Mouse (Mus musculus) gonadal fat pad, adult 2 months (tissue): ENCODE measurements around the gene Lama5. TPM values are rescaled to one million over a fixed set of nuclear protein-coding genes. Genes with fewer than 3 reads are reported as not detected.
A peak's percentile ranks its signal among the peaks of the same experiment; 100 is the strongest.

Experiments used
- DNase-seq: peaks from one replicate; pipeline ENCODE4 v3.0.0-alpha.2; 2012; ENCODE audit warnings: low read depth
- polyA plus RNA-seq: library from polyadenylated mRNA; depleted of rRNA; stranded (reverse); fragments of >200 nt; gene quantifications from 2 replicates; pipeline ENCODE4 v1.2.3, GENCODE M21; 2012

The Lama5 gene
- polyA plus RNA-seq, 1 experiment = 61.8 TPM

DNA sequence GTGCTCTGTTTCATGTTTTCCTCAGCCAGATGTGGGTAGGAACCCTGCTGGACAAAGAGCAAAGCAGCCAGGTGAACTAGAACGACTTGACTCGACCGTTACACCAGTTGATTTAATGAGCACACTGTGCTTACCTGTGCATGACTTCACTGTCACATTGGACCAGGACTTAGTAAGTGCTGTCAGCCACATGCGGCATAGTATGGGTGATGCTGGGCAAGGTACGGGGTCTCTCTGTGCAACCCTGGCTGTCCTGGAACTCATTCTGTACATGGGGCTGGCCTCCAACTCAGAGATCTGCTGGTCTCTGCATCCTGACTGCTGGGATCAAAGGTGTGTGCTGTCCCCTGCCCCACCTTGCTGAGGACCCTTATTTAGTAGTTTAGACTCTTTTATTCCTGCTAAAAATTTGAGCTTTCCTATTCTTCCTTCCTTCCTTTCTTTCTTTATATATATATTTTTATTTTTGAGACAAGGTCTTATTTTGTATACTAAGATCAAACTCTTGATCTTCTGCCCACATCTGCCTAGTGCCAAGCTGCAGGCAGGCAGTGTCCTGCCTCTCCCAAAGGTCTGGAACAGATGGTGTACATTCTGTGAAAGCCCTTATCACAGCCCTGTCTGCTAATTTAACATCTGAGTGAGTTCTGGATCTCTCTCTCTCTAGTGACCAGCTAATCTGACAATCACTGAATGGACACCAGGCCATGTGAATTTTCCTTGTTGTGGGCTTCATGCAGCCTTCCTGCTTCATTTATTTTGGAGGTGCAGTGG is 29.0 kb upstream of the Lama5 start:
- no peak for DNase-seq

DNA sequence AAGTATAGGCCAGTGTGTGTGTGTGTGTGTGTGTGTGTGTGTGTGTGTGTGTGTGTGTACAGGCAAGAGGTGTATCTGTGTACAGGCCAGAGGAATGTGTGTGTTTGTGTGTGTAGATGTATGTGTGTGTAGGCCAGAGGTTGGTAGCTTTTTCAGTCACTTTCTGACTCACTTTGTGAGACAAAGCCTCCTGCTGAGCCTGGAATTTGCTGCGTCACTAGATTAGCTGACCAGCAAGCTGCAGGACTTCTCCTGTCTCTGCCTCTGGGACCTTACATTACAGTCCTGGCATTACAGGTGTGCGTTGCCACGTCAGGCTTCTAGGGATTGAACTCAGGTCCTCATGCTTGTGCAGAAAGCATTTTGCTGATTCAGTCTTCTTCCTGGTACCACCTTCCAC is 26.2 kb upstream of the Lama5 start:
- no peak for DNase-seq

DNA sequence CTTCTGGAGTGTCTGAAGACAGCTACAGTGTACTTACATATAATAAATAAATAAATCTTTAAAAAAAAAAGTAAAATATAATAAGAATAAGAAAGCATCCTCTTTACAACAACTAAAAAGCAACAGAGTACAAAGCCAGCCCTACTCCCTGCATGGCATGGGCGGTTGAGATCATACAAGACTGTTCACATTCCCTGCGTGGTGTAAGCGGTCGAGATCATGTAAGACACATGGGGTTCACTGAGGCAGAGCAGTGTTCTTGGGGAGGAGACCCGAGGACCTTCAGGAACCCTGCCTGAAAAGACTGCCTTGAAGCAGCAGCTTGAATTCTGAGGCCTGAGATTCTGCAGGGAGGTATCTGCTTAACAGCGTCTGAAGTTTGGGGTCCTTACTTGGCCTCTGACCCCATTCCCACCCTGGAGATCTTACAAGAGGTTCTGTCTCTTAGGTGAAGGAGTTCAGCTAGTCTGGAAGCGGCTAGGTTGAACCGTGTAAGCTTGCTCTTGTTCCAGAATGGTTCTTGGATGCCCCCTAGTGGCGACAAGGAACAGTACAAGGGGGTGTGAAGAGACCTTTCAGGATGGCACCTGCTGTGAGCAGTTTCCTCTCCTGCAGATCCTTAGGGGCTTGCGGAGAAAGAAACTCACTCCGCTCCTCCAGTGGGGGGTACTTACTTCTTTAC is 25.4 kb upstream of the Lama5 start:
- DNase-seq = no peak

DNA sequence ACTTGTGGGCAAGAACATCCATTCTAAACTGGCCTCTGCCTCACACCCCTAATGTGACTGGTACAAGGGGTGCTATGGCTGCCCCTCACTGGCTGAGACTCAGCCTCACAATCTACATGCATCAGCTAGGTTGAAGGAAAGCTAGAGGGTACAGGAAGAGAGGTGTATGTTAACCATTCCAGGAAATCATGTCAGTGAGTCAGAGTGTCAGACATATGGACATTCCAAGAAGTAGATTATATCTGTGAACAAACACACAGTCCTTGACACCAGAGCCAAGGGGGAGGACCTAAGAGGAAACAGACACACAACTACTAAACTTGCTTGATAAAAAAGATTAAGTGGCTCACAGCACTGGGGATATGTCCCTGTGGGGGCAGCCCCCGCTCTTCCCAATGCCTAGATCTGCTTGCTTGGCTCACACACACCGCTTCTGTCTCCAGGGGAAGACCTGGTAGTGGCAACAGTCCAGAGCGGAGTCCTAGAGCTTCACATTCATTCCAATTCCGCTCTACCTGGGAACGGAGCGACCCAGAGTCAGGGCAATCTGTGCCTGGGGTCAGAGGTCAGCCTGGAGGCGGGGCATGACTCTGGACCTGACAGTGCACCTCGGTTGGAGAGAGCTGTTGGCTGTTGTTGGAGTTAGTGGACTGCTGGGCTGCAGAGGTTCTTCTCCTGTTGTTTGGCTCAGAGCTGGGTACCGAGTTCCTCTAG is 23.4 kb upstream of the Lama5 start:
- DNase-seq = no peak

DNA sequence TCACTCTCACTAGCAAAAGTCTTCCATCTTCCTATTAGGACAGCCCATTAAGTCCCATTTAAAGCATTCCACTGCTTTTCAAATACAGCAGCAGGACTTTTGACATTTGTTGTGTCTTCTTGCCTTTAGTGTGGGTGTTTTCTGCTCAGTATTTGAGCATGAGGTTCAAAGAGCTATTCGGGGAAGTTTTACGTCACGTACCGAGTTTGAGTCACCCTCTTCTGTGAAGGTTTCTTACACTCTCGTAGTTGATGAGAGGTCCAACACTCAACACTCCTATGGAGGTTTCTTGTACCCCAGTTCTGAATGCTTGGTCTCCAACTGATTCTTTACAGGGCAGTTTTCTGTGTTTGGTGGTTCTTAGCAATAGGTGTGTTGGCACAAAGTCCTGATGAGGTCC is 22.3 kb upstream of the Lama5 start:
- no peak for DNase-seq

DNA sequence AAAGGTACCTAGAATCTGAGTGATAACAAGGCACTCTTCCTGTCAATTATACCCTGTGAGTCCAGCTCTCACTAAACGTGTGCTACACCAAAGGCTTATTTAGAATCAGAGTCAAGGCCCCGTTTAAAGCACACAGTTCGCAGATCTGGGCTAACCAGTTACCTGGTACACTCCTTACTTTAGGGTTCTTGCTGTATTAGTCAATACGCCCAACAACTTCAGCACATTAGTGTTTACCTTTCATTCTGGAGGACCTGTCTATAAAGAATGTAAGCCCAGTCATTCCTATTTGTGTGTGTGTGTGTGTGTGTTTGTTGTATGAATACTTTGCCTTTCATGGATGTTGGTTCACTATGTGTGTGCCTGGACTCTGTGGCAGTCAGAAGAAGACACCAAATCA is 17.4 kb upstream of the Lama5 start:
- no peak for DNase-seq

DNA sequence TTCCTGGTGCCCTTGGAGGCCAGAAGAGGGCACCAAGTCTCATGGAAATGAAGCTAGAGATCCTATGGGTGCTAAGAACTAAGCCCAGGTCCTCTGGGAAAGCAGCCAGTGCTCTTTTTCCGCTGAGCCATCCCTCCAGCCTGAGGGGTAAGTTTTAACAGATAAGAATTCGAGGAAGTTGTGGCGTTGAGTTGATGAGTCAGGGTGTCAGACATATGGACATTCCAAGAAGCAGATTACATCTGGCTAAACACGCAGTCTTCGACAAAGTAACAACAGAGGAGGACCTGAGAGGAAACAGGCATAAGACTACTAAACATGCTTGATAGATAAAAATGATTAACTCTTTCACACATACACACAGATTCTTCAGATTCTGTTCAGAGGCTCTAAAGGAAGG is 12.9 kb upstream of the Lama5 start:
- DNase-seq = no peak

DNA sequence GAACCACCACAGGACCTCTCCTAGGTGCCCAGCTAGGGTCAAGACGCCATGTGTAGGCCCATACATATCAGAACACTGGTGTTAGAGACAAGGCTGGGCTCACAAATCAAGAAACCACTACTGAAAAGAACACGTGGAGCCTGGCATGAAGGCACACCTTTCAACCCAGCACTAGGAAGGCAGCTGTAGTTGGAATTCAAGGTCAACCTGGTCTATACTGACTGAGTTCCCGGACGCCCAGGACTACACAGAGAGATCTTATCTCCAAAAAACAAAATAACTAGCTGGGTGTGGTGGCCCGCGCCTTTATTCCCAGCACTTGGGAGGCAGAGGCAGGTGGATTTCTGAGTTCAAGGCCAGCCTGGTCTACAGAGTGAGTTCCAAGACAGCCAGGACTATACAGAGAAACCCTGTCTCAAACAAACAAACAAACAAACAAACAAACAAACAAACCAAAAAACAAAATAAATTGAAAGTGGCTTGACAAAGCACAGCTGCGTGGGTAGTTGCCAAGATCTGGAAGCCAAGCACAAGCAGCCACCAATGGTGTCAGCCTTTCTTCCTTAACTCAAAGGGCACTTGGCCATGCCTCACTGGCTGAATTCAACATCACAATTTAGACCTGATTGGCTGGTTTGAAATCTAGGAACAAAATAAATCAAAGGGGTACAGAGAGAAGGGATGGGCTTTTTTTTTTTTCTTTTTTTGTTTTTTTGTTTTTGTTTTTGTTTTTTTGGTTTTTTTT is 12.1 kb upstream of the Lama5 start:
- DNase-seq = no peak

DNA sequence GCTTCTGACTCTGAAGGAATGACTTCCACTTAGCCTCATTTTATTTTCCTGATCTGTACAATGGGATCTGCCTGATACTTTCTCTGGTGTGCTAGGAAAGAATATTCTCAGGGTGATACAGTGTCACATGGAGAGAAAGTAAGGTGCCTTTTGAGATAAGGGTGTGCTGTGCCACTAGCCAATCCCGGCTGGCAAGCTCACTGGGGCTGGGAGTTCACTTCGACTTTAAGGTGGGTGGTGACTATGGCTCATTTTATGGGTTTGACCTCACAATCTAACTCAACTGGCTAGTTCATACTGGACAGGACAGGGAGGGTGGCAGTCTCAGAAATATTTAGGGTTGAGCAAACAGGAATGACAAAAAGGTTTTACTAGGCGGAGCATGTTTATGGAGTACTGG is 11.3 kb upstream of the Lama5 start:
- no peak for DNase-seq

DNA sequence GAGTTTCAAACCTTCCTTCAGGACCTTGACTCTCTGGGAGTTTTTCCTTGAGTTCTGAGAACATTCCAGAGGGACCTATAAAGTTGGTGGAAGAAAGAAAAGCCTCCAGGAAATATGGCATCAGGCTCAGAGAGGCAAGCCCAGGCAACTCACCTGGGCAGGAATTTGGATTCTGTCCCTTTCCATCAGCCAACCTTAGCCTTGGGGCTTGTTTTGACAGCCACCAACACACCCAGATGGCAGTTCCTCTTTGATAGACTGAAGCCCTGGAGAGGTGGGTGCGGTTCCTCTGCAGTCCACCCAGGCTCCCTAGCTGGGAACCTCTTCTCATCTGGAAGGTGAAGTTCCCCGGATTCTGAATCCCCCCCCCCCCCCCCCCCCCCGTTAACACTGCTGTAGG is 10.8 kb upstream of the Lama5 start:
- DNase-seq = peak; percentile 79

DNA sequence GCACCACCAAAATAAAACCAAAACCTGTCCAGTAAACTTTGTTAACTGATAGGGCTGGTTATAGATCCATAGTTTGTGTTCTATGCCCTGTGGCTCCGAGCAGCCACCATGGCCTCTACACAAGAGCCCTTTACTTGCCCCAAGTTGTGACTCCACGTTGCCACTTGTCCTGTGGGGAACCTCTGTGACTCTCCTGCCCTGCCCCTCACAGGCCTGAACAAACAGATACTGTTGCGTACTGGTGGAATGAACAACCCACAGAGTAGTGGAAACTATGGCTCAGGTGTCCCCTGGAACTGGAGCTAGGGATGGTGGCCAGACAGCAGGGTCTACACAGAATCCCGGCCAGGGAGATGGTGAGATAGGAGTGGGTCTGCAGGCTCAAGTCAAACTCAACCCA is 10.1 kb upstream of the Lama5 start:
- no peak for DNase-seq

DNA sequence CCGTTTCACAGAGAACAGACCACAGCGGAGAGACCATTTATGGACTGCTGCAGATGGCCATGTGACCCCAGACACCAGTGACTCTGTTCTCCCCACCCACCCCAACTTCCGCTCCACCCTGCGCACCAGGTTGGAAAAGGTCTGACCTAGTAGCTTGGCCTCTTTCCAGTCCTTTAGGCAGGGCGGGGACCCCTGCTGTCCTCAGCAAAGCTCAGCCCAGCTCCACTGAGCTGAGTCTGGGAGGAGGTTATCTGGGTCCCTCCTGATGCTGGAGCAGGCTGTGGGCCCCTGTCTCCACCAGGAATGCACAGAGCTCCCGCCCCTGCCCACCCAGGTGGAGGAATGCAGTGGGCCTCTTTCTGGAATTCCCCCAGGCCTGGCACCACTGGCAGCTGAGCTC is 9.3 kb upstream of the Lama5 start:
- DNase-seq = no peak

DNA sequence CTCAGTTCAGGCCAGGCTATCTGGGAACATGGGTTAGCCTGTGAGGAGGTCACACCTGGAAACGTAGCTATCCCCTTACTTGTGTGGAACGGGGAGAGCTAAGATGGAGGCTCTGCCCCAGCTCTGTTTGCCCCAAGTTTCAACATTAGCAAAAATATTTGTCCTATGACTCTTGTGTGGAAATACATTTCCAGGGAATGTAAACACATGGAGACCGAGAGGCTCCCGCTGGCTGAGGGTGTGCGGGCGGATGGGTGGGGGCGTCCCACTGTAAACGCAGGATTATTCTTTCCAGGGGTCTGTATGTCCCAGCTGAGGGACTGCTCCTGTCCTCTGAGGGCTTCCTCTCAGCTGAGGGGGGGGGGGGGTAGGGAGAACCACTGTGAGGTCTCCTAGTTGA is 8.7 kb upstream of the Lama5 start:
- no peak for DNase-seq

DNA sequence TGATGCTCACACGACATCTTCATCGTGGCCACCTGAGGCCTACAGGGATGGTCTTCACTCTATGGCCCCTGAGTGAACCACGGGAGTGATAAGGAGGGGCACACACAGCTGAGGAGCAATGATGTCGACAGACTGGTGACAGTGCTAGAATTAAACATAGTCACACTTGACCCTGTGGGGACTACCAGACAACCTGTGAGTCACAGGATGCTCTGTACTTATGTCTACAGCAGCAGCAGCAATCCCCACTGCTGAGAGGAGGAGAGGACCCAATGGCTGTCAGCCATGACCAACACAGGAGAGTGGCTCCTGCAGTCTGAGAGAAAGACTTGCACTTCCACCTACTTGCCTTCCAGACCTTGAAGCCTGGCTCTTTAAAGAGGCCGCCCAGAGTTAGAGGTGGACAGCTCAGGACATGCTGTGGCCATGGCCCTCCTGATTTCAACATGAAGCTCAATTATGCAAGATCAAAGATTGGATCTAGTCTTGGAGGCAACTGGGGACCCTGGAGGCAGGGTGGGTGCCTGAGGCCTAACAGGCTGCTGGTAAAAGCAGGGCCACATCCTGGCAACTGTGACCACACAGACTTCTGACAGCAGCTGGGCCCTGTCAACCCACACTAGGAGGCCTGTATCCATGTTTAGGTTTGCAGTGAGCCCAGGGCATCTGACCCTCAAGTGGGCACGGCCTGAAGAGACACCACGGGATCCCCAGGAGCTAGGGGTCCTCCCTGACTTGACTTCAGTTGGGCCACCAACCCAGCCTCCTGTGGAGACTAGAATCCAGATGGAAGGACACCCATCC is 7.6 kb upstream of the Lama5 start:
- no peak for DNase-seq

DNA sequence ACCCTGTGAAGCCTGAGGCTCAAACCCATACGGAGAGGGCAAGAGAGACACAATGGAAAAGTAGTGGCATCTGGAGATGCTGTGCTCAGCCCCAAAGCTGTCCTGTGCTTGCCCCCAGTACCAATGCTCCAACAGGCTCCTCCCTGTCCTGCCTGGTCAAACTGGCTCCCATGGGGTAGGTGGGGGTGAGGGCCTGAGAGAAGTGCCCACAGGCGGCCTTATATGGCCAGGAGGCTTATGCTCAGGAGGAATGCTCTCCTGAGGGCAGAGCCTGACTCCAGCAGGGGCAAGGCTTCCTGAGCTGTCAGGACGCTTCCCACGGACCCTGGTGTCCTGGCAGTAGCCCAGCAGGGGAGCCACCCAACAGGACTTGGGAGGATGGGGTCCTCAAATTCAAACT is 4.8 kb upstream of the Lama5 start:
- DNase-seq = no peak

DNA sequence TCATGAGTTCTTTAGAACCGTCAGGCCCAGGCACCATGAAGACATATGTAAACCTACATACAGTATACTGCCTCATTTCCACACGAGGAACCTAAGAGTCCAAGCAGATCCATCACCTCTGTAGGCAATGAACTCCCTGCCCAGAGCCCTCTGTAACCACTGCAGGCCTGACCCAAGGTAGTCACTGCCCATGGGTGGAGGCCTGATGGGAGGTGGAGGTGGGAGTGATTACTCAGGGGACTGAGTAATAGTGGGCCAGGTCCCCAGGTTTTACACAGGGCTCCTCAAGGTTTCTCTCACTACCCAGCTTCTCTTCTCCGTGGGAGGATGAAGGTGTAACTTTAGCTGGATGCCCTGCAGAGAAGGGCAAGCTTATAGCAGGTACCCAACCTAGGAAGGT is 3.5 kb upstream of the Lama5 start:
- DNase-seq = no peak

DNA sequence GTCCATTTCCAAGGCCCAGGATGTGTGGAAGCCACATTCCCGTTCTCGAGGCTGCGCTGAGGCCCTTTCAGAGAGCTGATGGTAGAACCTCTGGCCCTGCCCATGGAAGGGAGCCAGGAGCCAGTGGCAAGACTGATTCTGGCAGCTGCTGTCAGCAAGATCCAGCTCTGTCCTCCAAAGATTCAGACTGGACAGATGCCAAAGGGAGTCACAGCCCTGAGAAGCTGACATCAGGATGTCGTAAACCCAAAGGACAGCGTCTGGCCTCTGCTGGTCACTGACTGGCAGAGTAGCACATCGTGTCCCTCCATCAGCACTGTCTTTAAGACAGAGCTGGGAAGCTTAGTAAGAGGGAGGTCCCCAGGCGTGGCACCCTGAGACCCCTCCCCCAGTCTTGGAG is 2.9 kb upstream of the Lama5 start:
- DNase-seq = no peak

DNA sequence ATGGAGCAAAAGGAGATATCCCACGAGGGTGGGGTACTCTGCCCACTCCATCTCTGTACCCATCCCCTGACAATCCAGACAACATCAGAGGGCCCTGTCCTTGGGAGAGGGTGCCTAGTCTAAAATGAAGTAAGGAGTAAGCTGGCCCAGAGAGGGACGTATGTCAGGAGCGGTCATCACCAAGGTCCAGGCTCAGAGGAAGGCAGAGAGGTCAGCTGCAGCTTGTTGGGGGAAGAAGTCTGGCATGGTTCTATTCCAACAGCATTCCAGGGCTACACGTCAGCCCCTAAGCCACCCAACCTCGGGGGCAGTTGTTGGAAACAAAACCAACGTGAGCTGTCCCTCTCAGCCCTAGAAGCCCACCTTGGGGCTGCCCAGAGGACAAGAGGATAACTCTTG is 2.4 kb upstream of the Lama5 start:
- DNase-seq = no peak

DNA sequence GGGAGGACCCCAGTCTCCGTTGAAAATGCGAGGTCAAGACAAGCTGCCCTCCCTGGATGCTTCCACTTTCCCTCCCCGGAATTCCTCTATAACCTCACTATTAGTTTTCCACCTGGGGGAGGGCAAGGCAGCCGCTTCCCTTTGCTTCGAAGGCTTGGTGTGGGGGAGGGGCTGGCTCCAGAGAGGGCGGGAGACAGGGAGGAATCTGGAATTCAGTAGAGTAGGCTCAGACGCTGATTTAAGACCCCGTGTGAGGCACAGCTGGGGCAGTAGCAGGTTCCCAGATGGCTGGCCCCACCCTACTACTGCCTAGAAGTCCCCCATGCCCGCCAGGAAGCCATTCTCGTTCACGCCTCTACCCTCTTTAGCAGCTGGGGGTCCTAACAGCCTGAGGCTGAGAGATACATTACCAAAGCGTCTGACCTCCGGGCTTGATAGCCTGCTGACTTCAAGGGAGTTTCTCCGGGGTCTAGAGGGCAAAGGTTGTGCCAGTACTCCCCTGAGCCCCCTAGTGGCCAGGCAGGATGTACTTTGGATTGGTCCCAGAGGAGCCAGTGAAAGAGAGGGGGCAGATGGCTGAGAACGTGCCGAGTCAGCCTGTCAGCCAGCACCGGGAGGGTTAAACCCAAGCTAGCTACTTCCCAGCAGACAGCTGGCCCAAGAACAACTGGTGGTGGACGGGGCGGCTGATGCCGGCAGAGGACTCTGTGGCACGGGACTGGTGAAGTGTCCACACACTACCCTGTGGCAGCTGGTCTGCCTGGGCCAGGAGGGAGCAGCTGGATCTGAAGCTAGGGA is 1.8 kb upstream of the Lama5 start:
- DNase-seq = no peak

DNA sequence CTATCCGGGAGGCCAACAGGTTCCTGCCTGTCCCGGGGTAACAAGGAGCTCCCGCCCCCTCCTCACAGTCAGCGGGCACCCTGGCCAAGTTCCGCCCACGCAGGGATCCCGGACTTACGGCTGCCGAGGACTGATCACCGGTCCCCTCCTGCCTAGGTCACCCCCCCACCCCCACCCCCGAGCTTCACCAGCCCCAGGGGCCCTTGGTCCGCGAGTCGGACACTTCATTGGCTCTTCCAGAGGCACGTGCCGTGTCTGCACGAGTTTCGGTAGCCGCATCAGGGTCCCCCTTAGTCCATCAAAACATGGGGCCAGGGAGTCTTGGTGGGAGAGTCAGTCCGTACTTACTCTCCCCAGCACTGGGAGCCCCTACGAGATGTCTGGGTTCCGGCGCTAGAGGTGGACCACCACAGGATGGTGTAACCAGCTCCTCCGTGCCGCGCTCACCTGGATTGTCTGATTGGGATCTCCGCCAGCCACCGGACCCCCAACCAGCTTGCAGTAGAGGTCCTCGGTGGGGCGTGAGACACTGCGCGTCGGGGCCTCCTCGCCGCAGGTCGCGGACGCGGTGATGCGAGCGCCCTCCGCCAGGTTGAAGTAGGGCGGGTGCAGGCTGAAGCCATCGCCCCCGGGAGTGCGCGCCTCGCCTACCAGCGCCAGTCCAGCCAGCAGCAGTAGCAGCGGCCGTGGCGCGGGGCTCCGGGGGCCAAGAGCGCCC is 456 bp downstream of the Lama5 start:
- no peak for DNase-seq
